Mouse (Mus musculus) brain, embryonic 14.5 days (tissue): ENCODE data around the gene Gm49321. TPM values are rescaled to one million over a fixed set of nuclear protein-coding genes. Genes with fewer than 3 reads are reported as not detected.

Source experiments
- DNase-seq: peaks from one replicate; pipeline ENCODE4 v3.0.0-alpha.2; 2011; ENCODE audit warnings: low read depth
- CTCF ChIP-seq: fragments of 200-500 bp; IDR thresholded peaks from 2 replicates; pipeline ENCODE4 v1.5.1; 2012; ENCODE audit warnings: inconsistent platforms, mild to moderate bottlenecking, moderate library complexity, borderline replicate concordance; ENCODE audit not compliant: insufficient read depth, insufficient read length; ENCODE audit errors: extremely low read depth
- POLR2A ChIP-seq: fragments of 200-500 bp; IDR thresholded peaks from 2 replicates; pipeline ENCODE4 v1.6.1; 2012; ENCODE audit warnings: mild to moderate bottlenecking, inconsistent platforms, borderline replicate concordance; ENCODE audit not compliant: poor library complexity, insufficient read depth, insufficient read length, severe bottlenecking; ENCODE audit errors: extremely low read depth
- polyA plus RNA-seq: library from polyadenylated mRNA; depleted of rRNA; stranded (reverse); fragments of >200 nt; gene quantifications from 2 replicates; pipeline ENCODE4 v1.2.3, GENCODE M21; 2012

Gm49321 gene
- polyA plus RNA-seq, 1 experiment: not detected

GRCm38 (mm10) chr12:73907673-73908150, 29.7 kb upstream of the Gm49321 start:
- DNase-seq: peak; percentile 99
- TF ChIP-seq POLR2A (peak; percentile 99), CTCF (peak; percentile 36; the same call in 1 of the 2 replicates)

- TF ChIP-seq POLR2A (0 out of 2 replicates have a peak, but pooled peaks have one; percentile 11), CTCF (no peak)
- peak; percentile 76 for DNase-seq
These were observed 29.0 kb upstream of the Gm49321 start for GRCm38 (mm10) chr12:73908274-73909012.

- TF ChIP-seq POLR2A: no peak
- TF ChIP-seq CTCF: no peak
- peak; percentile 42 for DNase-seq
These were observed 28.4 kb upstream of the Gm49321 start for GRCm38 (mm10) chr12:73909013-73909575.

- no peak for TF ChIP-seq CTCF
- no peak for TF ChIP-seq POLR2A
These were observed 19.0 kb upstream of the Gm49321 start for GRCm38 (mm10) chr12:73918479-73918878.

GRCm38 (mm10) chr12:73930266-73930665, 7.2 kb upstream of the Gm49321 start:
- TF ChIP-seq POLR2A (no peak), CTCF (no peak)

More at GRCm38 (mm10) chr12:73918479-73918878, 19.0 kb upstream of the Gm49321 start:
- no peak for DNase-seq

GRCm38 (mm10) chr12:73931274-73931673, 6.2 kb upstream of the Gm49321 start:
- TF ChIP-seq POLR2A (no peak), CTCF (peak; percentile 21; the same call in 1 of the 2 replicates)
- DNase-seq: peak; percentile 37

More at GRCm38 (mm10) chr12:73930266-73930665, 7.2 kb upstream of the Gm49321 start:
- no peak for DNase-seq

GRCm38 (mm10) chr12:73934528-73934927, 2.9 kb upstream of the Gm49321 start:
- no peak for DNase-seq
- TF ChIP-seq CTCF: no peak
- TF ChIP-seq POLR2A: no peak

- DNase-seq: no peak
- TF ChIP-seq POLR2A (no peak), CTCF (no peak)
These were observed 2.1 kb downstream of the Gm49321 start for GRCm38 (mm10) chr12:73939542-73939941.

- TF ChIP-seq POLR2A: no peak
- no peak for TF ChIP-seq CTCF
- no peak for DNase-seq
These were observed 11.0 kb downstream of the Gm49321 start for GRCm38 (mm10) chr12:73948415-73948814.

GRCm38 (mm10) chr12:73949318-73950058, 12.0 kb downstream of the Gm49321 start:
- peak; percentile 81 for DNase-seq

GRCm38 (mm10) chr12:73952879-73953278, 15.4 kb downstream of the Gm49321 start:
- TF ChIP-seq CTCF: no peak
- no peak for TF ChIP-seq POLR2A
- DNase-seq: peak; percentile 81

More at GRCm38 (mm10) chr12:73949318-73950058, 12.0 kb downstream of the Gm49321 start:
- TF ChIP-seq CTCF: no peak
- TF ChIP-seq POLR2A: no peak
